Mouse (Mus musculus) thymus, postnatal 0 days (tissue): Measurements from ENCODE around the gene Hspb1. TPM values are rescaled to one million over a fixed set of nuclear protein-coding genes. Genes with fewer than 3 reads are reported as not detected.

ENCODE experiments used
- DNase-seq: peaks from one replicate; pipeline ENCODE4 v3.0.0-alpha.2; 2015; ENCODE audit warnings: low spot score
- polyA plus RNA-seq: library from polyadenylated mRNA; unstranded; fragments of >200 nt; fragmentation: Nextera tagmentation; extraction: Ambion mirVana; gene quantifications from 2 replicates; pipeline ENCODE4 v1.2.1, GENCODE M21; 2015

Hspb1 gene
- polyA plus RNA-seq, 1 experiment from 2014 or later: 29.1 TPM

DNA sequence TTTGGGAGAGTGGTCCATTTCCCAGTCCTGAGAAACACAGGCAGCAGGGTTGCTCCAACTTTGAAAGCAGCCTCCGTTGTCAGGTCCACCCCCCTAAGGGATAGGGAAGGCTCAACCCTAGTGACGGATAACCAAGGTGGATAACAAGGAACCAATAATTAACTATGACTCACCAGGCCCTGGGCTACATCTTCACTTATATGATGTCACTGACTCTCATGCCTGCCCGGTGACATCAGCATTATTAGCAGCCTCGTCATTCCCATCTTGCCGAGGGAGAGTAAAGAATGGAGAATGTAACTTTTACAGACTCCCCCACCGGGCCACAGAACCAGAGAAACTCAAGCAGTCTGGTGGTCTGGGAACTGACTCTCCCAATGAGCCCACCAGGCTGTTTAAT lies 3.1 kb upstream of the Hspb1 start:
- DNase-seq: no peak

DNA sequence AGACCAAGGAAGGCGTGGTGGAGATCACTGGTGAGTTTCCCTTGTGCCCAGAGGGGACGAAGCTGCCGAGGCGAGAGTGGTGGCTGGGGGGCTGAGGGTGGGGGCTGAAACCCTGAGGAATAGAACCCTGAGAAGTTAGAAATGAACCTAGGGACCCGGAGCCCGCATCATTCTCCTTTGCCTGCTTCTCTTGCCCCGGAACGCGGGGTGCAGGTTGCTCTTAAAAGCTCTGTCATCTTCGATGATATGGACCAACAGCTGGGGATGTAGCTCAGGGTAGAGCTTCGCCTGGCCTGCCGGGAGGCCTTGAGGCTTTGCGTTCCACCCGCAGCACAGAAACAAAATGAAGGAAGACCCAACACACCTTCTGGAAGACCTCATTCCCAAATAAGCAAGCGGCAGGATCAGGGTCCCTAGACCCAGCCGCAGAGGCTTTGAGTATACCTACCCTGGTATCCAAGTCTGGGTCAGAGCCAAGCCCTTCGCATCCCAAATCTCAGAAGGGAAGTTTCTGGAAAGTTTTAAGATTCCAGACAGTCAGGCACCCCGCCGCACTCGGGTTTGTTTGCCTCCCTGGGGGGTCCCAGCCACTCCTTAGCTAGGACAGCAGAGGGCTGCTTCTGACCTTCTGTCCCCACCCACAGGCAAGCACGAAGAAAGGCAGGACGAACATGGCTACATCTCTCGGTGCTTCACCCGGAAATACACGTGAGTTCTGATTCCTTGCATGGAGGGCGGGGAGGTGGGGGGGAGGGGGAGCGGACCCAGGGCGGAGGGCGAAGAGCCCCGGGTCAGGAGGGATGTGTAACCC lies 891 bp downstream of the Hspb1 start:
- DNase-seq: no peak

DNA sequence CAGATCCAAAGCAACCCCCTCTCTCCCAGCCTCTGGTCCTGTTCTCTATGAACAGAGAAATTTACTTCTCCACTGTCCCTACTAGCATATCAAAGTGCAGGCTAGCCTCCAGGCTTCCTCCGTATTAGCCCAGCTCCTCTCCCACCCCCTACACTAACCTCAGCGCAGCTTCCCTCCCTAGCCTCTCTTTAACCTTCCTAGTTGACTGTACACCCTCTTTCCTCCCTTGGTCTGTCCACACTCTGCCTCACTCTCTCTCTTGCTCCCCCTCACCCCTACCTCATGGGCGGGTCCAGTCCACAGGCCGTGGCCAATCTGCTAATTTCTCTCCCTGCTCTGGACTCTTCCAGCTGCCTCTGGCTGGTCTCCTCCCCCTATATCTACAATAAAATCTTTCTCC lies 2.6 kb downstream of the Hspb1 start:
- no peak for DNase-seq

DNA sequence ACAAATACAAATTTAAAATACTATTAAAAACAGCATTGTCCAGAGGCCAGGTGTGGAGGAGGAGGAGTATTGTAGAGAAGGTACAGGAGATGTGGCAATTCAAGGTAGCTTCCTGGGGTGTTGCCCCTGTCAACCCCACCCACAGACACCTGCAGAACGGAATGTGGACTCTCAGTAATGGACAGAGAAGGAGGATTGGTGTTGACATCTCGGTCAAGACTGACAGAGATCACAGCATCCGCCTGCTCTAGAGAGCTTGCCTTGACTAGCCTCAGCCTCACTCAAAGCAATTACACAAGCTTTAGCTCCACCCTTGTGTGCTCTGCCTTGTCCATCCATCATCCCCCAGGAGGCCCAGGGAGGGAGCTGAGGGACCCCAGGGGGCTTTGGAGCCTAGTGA lies 3.2 kb downstream of the Hspb1 start:
- no peak for DNase-seq

DNA sequence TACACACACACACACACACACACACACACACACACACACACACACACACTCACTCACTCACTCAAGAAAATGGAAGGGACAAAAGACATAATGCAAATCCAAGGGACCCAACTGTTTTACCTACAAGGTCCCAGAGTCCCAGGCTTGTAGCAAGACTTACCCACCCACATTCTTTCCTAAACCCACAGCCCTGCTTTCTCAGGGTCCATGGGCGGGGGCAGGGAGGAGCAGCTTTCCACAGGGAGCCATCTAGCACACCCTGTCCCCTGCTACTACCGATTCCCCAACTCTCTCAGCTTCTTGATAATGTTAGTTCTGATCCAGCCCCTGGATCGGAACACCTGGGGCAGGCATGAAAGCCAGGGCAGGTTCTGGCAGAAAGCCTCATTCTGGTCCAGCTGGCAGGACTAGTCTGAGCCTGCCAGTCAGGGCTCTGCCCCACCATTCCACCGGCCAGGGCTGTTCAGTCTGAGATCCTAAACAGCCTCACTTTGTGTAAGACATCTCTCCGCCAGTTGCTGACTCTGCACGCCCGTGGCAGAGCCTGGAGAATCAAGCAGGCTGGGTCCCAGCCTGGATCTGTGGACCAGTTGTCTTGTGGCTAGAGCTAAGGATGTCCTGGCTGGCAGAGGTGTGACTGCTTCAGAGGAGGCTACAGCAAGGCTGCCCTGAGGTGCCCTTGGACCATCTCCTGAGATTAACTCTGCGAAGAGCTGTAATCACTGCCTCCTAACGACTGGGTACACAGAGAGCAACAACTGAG lies 5.1 kb downstream of the Hspb1 start:
- DNase-seq: no peak

- DNase-seq: no peak
Observed at GRCm38 (mm10) chr5:135894958-135895357, 7.2 kb downstream of the Hspb1 start.

- peak; percentile 68 for DNase-seq
Observed at GRCm38 (mm10) chr5:135898028-135898427, 10.3 kb downstream of the Hspb1 start.

GRCm38 (mm10) chr5:135898995-135899394 lies 11.3 kb downstream of the Hspb1 start:
- DNase-seq: no peak

- no peak for DNase-seq
Observed at GRCm38 (mm10) chr5:135899833-135900232, 12.1 kb downstream of the Hspb1 start.

DNA sequence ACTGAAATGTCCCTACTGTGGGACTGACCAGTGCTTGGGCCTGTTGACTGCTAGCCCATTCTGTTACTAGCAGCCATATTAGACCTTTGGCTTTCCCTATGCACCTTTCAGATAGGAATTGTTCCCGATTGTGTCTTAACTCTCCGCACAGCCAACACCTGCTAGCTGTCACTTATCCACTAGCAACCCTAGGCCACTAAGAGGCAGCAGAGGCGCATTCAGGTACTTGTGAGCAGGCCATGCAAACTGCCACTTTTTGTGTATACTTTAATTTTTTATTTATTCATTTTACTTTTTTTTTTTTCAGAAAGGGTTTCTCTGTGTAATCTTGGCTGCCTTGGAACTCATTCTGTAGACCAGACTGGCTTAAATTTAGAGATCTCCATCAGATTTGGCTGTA lies 13.0 kb downstream of the Hspb1 start:
- no peak for DNase-seq

- DNase-seq: peak; percentile 56
Observed at GRCm38 (mm10) chr5:135901354-135902095, 13.8 kb downstream of the Hspb1 start.

- no peak for DNase-seq
Observed at GRCm38 (mm10) chr5:135903058-135903457, 15.3 kb downstream of the Hspb1 start.

GRCm38 (mm10) chr5:135903551-135904151 lies 15.9 kb downstream of the Hspb1 start:
- DNase-seq: peak; percentile 50

DNA sequence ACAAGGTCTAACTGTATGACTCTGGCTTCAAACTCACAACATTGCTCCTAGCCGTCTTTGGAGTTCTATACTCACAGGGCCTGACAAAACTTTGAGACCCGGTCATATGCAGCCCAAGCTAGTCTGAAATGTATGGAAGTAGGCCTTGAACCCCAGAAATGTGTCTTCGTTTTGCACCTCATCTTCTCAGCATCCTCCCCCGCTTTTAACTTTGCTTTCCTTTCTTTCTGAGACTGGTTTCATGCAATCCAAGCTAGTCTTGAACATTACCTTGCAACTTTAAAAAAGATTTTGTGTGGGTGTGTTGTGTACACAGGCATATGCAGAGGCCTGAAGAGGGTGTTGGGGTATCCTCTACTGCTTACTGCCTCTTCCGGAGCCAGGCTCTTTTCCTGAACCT lies 16.5 kb downstream of the Hspb1 start:
- DNase-seq: no peak

DNA sequence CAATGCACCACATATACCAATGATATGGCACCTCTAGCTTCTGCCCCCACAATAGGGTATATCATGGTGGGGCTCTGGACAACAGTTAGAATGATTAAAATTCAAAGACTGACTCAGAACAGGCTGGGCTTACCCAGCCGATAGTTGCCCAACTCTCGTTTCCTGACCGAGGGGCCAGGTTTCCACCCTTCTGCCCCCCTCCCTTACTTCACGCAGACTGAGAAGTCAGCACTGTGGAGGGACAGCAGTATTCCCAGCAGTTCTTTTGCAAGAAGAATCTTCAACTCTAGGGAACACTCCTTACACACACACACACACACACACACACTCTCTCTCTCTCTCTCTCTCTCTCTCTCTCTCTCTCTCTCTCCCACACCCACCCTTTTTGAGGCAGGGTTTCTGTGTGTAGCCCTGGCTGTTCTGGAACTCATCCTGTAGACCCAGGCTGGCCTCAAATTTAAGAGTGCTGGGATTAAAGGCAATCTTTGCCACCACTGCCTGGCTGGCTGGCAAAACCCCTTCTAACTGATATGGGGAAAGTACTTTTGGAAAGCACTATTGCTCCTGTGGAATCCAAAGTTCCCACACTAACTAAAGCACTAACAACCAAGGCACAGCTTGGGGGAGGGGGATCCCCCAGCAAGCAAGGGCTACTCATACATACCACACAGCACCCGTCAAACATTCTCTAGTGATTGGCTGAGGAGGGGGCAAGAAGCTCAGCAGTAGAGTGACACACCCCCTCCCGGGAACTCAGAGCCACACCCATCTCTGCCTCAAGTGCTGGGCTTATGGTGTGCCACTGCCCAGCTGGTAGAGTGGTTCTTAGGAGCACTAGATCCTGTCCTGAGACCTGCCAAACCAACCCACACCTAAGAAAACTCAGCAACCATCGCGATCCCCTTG lies 17.9 kb downstream of the Hspb1 start:
- DNase-seq: no peak

GRCm38 (mm10) chr5:135906846-135907245 lies 19.1 kb downstream of the Hspb1 start:
- no peak for DNase-seq

GRCm38 (mm10) chr5:135907256-135907655 lies 19.5 kb downstream of the Hspb1 start:
- DNase-seq: no peak

- DNase-seq: no peak
Observed at GRCm38 (mm10) chr5:135908185-135908584, 20.5 kb downstream of the Hspb1 start.

DNA sequence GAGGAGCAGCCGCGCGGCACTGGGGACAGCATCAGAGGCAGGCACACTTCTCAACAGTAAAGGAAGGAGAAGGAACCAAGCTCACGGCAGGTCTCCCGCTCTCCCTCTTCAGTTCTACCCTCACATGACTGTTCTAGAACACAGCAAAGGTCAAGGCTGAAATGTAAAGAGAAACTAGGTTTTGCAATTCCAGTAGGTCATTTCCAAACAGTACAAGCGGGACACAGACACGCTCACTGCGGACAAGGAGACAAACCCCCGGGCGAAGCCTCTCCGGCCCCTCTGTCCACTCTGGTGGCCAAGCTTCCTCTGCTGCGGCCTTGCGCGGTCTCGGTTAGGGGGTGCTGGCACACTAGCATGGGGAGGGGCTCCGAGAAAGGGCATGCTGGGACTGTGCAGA lies 21.3 kb downstream of the Hspb1 start:
- DNase-seq: no peak

GRCm38 (mm10) chr5:135909646-135910045 lies 21.9 kb downstream of the Hspb1 start:
- DNase-seq: no peak

DNA sequence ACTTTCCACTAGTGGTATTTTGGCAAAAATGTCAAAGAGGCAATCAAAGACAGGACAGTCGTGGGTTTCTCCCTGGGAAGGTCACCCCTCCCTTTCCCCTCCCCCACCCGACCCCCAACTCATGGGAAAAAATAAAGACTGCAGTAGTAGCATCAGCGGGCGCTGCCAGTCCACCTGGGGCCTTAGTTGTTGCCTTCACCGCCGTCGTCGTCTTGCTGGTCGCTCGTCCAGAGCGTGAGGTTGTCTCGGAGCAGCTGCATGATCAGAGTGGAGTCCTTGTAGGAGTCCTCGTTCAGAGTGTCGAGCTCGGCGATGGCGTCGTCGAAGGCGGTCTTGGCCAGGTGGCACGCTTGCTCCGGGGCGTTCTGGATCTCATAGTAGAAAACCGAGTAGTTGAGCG lies 23.1 kb downstream of the Hspb1 start:
- no peak for DNase-seq
